ENCODE assay signal across 8 mouse cellular contexts in genomic region chr13:23550761-23551145, GRCm38 (mm10). TPM values are rescaled to one million over a fixed set of nuclear protein-coding genes. Genes with fewer than 3 reads are reported as not detected.
DNase-seq lines count a peak whose midpoint lies in the region; ATAC-seq and TF ChIP-seq lines count a peak whose summit lies in the region.

No protein-coding gene starts in this region.

- DNase-seq in heart, embryonic 10.5 days (ENCODE audit: low spot score): no peak
- DNase-seq in heart, postnatal 14 days: no peak
- no peak for DNase-seq in forebrain, embryonic 11.5 days (ENCODE audit: low spot score)
- DNase-seq in left cerebral cortex, postnatal 25 days (ENCODE audit: low spot score in 2 of 2): no peak
- no peak for DNase-seq in cerebellum, adult 9-10 months

- peak overlapping the region; percentile 55 for H3K4me2 ChIP-seq in forebrain, embryonic 11.5 days (ENCODE audit: low read depth, low read length, severe bottlenecking)
- peak overlapping the region; percentile 64 for H3K4me2 ChIP-seq in liver, embryonic 15.5 days

- intact Hi-C loops in heart, postnatal 14 days (cut with DNase I): no loop called here
- intact Hi-C loops in left cerebral cortex, postnatal 25 days (cut with DNase I): no loop called here

- H3K9ac ChIP-seq in forebrain, embryonic 11.5 days (ENCODE audit: low read length): peak overlapping the region; percentile 71
- H3K9ac ChIP-seq in liver, embryonic 15.5 days: peak overlapping the region; percentile 62

- TF ChIP-seq CTCF in E14TG2a.4 (conservative IDR thresholded peaks at IDR 0.05; ENCODE audit: low read length): no peak

- no peak for ATAC-seq in forebrain, embryonic 11.5 days (replicated peaks; ENCODE audit: low FRiP score)
- ATAC-seq in liver, embryonic 15.5 days (ENCODE audit: insufficient read depth): peak; percentile 1
- no peak for ATAC-seq in activated CD4-positive, CD25-positive, alpha-beta regulatory T cell, adult 4 months

- peak overlapping the region; percentile 90 for H3K27ac ChIP-seq in heart, embryonic 10.5 days
- H3K27ac ChIP-seq in forebrain, embryonic 11.5 days (ENCODE audit: low read depth, low read length): peak overlapping the region; percentile 93
- H3K27ac ChIP-seq in liver, embryonic 15.5 days (replicated peaks): peak overlapping the region; percentile 95

- no peaks in the 10 kb centered on the region for H3K9me3 ChIP-seq in heart, embryonic 10.5 days
- H3K9me3 ChIP-seq in E14TG2a.4 (ENCODE audit: low read length): no peaks in the 10 kb centered on the region
- no peaks in the 10 kb centered on the region for H3K9me3 ChIP-seq in forebrain, embryonic 11.5 days (ENCODE audit: control insufficient read depth, low read length)
- no peaks in the 10 kb centered on the region for H3K9me3 ChIP-seq in liver, embryonic 15.5 days (replicated peaks)

- no peaks in the 10 kb centered on the region for H3K36me3 ChIP-seq in heart, embryonic 10.5 days
- H3K36me3 ChIP-seq in E14TG2a.4 (ENCODE audit: insufficient read depth, low read length): no peaks in the 10 kb centered on the region
- H3K36me3 ChIP-seq in forebrain, embryonic 11.5 days (ENCODE audit: control insufficient read depth, insufficient read depth, low read length): no peaks in the 10 kb centered on the region
- no peaks in the 10 kb centered on the region for H3K36me3 ChIP-seq in liver, embryonic 15.5 days (replicated peaks)

- H3K27me3 ChIP-seq in heart, embryonic 10.5 days (ENCODE audit: insufficient read depth, poor library complexity, severe bottlenecking): no peaks in the 10 kb centered on the region
- H3K27me3 ChIP-seq in E14TG2a.4 (ENCODE audit: insufficient read depth, low read length): no peaks in the 10 kb centered on the region
- H3K27me3 ChIP-seq in forebrain, embryonic 11.5 days (ENCODE audit: control insufficient read depth, insufficient read depth, low read length): no peaks in the 10 kb centered on the region
- no peaks in the 10 kb centered on the region for H3K27me3 ChIP-seq in liver, embryonic 15.5 days

- peak overlapping the region; percentile 56 for H3K4me3 ChIP-seq in heart, embryonic 10.5 days
- H3K4me3 ChIP-seq in E14TG2a.4 (replicated peaks; ENCODE audit: low read length): peak overlapping the region; percentile 75
- peak overlapping the region; percentile 36 for H3K4me3 ChIP-seq in forebrain, embryonic 11.5 days (ENCODE audit: low read depth, low read length)
- peak overlapping the region; percentile 56 for H3K4me3 ChIP-seq in liver, embryonic 15.5 days (replicated peaks)

- 12% methylated on average over 3 of the region's 3 CpGs for WGBS in heart, embryonic 10.5 days
- 8% methylated on average over 3 of the region's 3 CpGs for WGBS in forebrain, embryonic 11.5 days
- 1% methylated on average over 3 of the region's 3 CpGs for WGBS in liver, embryonic 15.5 days (ENCODE audit: insufficient replicate concordance)

- peaks cover 15% of the 10 kb centered on the region; the same call in 1 of the 2 replicates for H3K4me1 ChIP-seq in heart, embryonic 10.5 days
- peaks cover 29% of the 10 kb centered on the region for H3K4me1 ChIP-seq in E14TG2a.4 (replicated peaks; ENCODE audit: low read depth, low read length)
- no peaks in the 10 kb centered on the region for H3K4me1 ChIP-seq in forebrain, embryonic 11.5 days (replicated peaks; ENCODE audit: control insufficient read depth, insufficient read depth, low read length)
- H3K4me1 ChIP-seq in liver, embryonic 15.5 days (replicated peaks): peaks cover 61% of the 10 kb centered on the region

RNA-seq across cellular contexts. Expression of gene Hist1h4f, which starts 0.7 kb away (rescaled TPM):
- 0.51 TPM in 1 of 2 replicates, not detected in the other for polyA plus RNA-seq in heart, embryonic 10.5 days (2016; fragmentation: Nextera tagmentation; extraction: Ambion mirVana)
- 100 to 1,000 TPM; 106 to 209 TPM for total RNA-seq in heart, postnatal 14 days (2021)
- 1.2 and 1.3 TPM in 2 replicates for polyA plus RNA-seq in forebrain, embryonic 11.5 days (2014; fragmentation: Nextera tagmentation; extraction: Ambion mirVana)
- polyA plus RNA-seq in liver, embryonic 15.5 days (2015; fragmentation: Nextera tagmentation; extraction: Ambion mirVana): 1.4 and 2.5 TPM in 2 replicates
- total RNA-seq in left cerebral cortex, postnatal 25 days (2021): 100 to 1,000 TPM; 160 to 188 TPM
- polyA plus RNA-seq in activated CD4-positive, CD25-positive, alpha-beta regulatory T cell, adult 4 months (2017; shearing (Covaris generic)): 1 to 10 TPM in 1 of 2 experiments, not detected in 1; 2.8 TPM

RNA-seq across cellular contexts. Expression of gene Hist1h1d, which starts 2.3 kb away (rescaled TPM):
- 0.17 and 0.36 TPM in 2 replicates for polyA plus RNA-seq in heart, embryonic 10.5 days (2016; fragmentation: Nextera tagmentation; extraction: Ambion mirVana)
- 10 to 100 TPM in 1 of 2 experiments, 1 to 10 TPM in 1; 5.2 to 11.7 TPM for total RNA-seq in heart, postnatal 14 days (2021)
- polyA plus RNA-seq in forebrain, embryonic 11.5 days (2014; fragmentation: Nextera tagmentation; extraction: Ambion mirVana): 0.87 and 0.92 TPM in 2 replicates
- 1.1 TPM in 2 replicates for polyA plus RNA-seq in liver, embryonic 15.5 days (2015; fragmentation: Nextera tagmentation; extraction: Ambion mirVana)
- total RNA-seq in left cerebral cortex, postnatal 25 days (2021): 1 to 10 TPM; 3.6 to 5.7 TPM
- under 1 TPM; 0.31 to 0.79 TPM for polyA plus RNA-seq in activated CD4-positive, CD25-positive, alpha-beta regulatory T cell, adult 4 months (2017; shearing (Covaris generic))

RNA-seq across cellular contexts. Expression of gene Hist1h3f, which starts 6.9 kb away (rescaled TPM):
- polyA plus RNA-seq in heart, embryonic 10.5 days (2016; fragmentation: Nextera tagmentation; extraction: Ambion mirVana): 0.31 and 0.99 TPM in 2 replicates
- 10 to 100 TPM; 21.6 to 40.3 TPM for total RNA-seq in heart, postnatal 14 days (2021)
- polyA plus RNA-seq in forebrain, embryonic 11.5 days (2014; fragmentation: Nextera tagmentation; extraction: Ambion mirVana): 0.92 and 1.4 TPM in 2 replicates
- polyA plus RNA-seq in liver, embryonic 15.5 days (2015; fragmentation: Nextera tagmentation; extraction: Ambion mirVana): 0.99 and 1.4 TPM in 2 replicates
- total RNA-seq in left cerebral cortex, postnatal 25 days (2021): 10 to 100 TPM; 16.0 to 17.8 TPM
- 1 to 10 TPM in 1 of 2 experiments, not detected in 1; 1.1 TPM for polyA plus RNA-seq in activated CD4-positive, CD25-positive, alpha-beta regulatory T cell, adult 4 months (2017; shearing (Covaris generic))

RNA-seq across cellular contexts. Expression of gene Hist1h2bh, which starts 7.6 kb away (rescaled TPM):
- 0.22 and 0.73 TPM in 2 replicates for polyA plus RNA-seq in heart, embryonic 10.5 days (2016; fragmentation: Nextera tagmentation; extraction: Ambion mirVana)
- total RNA-seq in heart, postnatal 14 days (2021): 1 to 10 TPM; 3.7 to 7.4 TPM
- 0.85 and 1.2 TPM in 2 replicates for polyA plus RNA-seq in forebrain, embryonic 11.5 days (2014; fragmentation: Nextera tagmentation; extraction: Ambion mirVana)
- 1.5 and 1.6 TPM in 2 replicates for polyA plus RNA-seq in liver, embryonic 15.5 days (2015; fragmentation: Nextera tagmentation; extraction: Ambion mirVana)
- total RNA-seq in left cerebral cortex, postnatal 25 days (2021): under 1 TPM; 0.57 to 0.87 TPM
- polyA plus RNA-seq in activated CD4-positive, CD25-positive, alpha-beta regulatory T cell, adult 4 months (2017; shearing (Covaris generic)): under 1 TPM in 1 of 2 experiments, not detected in 1; 0.38 TPM

RNA-seq across cellular contexts. Expression of gene Hist1h3e, which starts 11.4 kb away (rescaled TPM):
- 3.0 and 3.5 TPM in 2 replicates for polyA plus RNA-seq in heart, embryonic 10.5 days (2016; fragmentation: Nextera tagmentation; extraction: Ambion mirVana)
- 10 to 100 TPM; 49.0 to 79.9 TPM for total RNA-seq in heart, postnatal 14 days (2021)
- polyA plus RNA-seq in forebrain, embryonic 11.5 days (2014; fragmentation: Nextera tagmentation; extraction: Ambion mirVana): 6.7 and 10.4 TPM in 2 replicates
- polyA plus RNA-seq in liver, embryonic 15.5 days (2015; fragmentation: Nextera tagmentation; extraction: Ambion mirVana): 2.7 and 4.4 TPM in 2 replicates
- total RNA-seq in left cerebral cortex, postnatal 25 days (2021): 10 to 100 TPM; 41.7 to 46.6 TPM
- polyA plus RNA-seq in activated CD4-positive, CD25-positive, alpha-beta regulatory T cell, adult 4 months (2017; shearing (Covaris generic)): 1 to 10 TPM in 1 of 2 experiments, under 1 TPM in 1; 0.86 to 1.6 TPM
